In genomic region chr10:128340257-128340656, GRCm38 (mm10) we compare ENCODE assay signal across 13 mouse cellular contexts. TPM values are rescaled to one million over a fixed set of nuclear protein-coding genes. Genes with fewer than 3 reads are reported as not detected.
DNase-seq lines count a peak whose midpoint lies in the region; ATAC-seq and TF ChIP-seq lines count a peak whose summit lies in the region.
"Had no signal": no experiment of that assay in that cellular context is flagged by ENCODE, and none has a peak within 500 bp of the region (broad histone marks: within the 10 kb centered on the region; RNA-seq: fewer than 3 reads in every experiment).

No protein-coding gene starts in this region.

- H3K27me3 ChIP-seq in heart, embryonic 12.5 days (replicated peaks) = no peaks in the 10 kb centered on the region
- H3K27me3 ChIP-seq in CH12.LX (replicated peaks) = no peaks in the 10 kb centered on the region
- H3K27me3 ChIP-seq: neural tube, embryonic 12.5 days had no signal

- TF ChIP-seq RAD21 in CH12.LX (IDR thresholded peaks at IDR 0.05; ENCODE audit: low read depth, low read length) = no peak; the same call in 1 of the 2 replicates

- intact Hi-C loops in heart, postnatal 10 days (cut with DNase I) = no loop called here

- DNase-seq in heart, postnatal 10 days = no peak
- peak; percentile 49 for DNase-seq in 3134 (ENCODE audit: extremely low read depth, insufficient read length, low spot score)
- peak; percentile 43 for DNase-seq in CH12.LX (ENCODE audit: extremely low read depth)
- peak; percentile 54 for DNase-seq in induced T-regulatory cell, adult 2 months (ENCODE audit: low read depth)
- no peak for DNase-seq in spleen, postnatal 4 days (ENCODE audit: low spot score in 2 of 2)
- no peak for DNase-seq in cerebellum, postnatal 25 days
- no peak for DNase-seq in left cerebral cortex, adult 9 months (ENCODE audit: low spot score in 2 of 2)
- DNase-seq: gastrocnemius, postnatal 10 days; spleen, adult 18-20 months; thymus, postnatal 4 days had no signal

- peak; percentile 20 to 58; a peak in 3 of 4 replicates for TF ChIP-seq CTCF in CH12.LX (conservative IDR thresholded peaks at IDR 0.05 in 1 of 2, IDR thresholded peaks at IDR 0.05 in 1 of 2; ENCODE audit: low read depth in 2 of 2, low read length in 2 of 2)

- H3K79me2 ChIP-seq in CH12.LX (replicated peaks; ENCODE audit: control insufficient read depth, extremely low read depth, insufficient read depth, poor library complexity, severe bottlenecking) = peaks cover 66% of the 10 kb centered on the region

- H3K9ac ChIP-seq in heart, embryonic 12.5 days = no peak overlapping the region
- H3K9ac ChIP-seq in CH12.LX (ENCODE audit: insufficient read depth, low read depth) = no peak overlapping the region
- H3K9ac ChIP-seq: neural tube, embryonic 12.5 days had no signal

- 0 out of 2 replicates have a peak overlapping the region, but pooled peaks have one; percentile 86 for H3K4me2 ChIP-seq in heart, embryonic 12.5 days
- H3K4me2 ChIP-seq in CH12.LX (ENCODE audit: insufficient read depth, low read depth, poor library complexity, severe bottlenecking) = peak overlapping the region; percentile 100; the same call in 1 of the 2 replicates

- no peak overlapping the region for H3K4me3 ChIP-seq in heart, embryonic 12.5 days
- no peak overlapping the region for H3K4me3 ChIP-seq in CH12.LX (replicated peaks in 1 of 3; ENCODE audit: low read depth in 2 of 3, low read length in 2 of 3, poor library complexity in 1 of 3)
- H3K4me3 ChIP-seq: neural tube, embryonic 12.5 days had no signal

- H3K4me1 ChIP-seq in heart, embryonic 12.5 days (replicated peaks) = peaks cover 70% of the 10 kb centered on the region
- H3K4me1 ChIP-seq in CH12.LX (ENCODE audit: control insufficient read depth in 1 of 2, insufficient read depth in 2 of 2) = peaks cover 10 to 66% of the 10 kb centered on the region in 2 experiments

- TF ChIP-seq POLR2A in CH12.LX (IDR thresholded peaks at IDR 0.05; ENCODE audit: low read depth, low read length) = no peak

- dilution Hi-C loops in CH12.LX (cut with MboI; ENCODE audit: extremely low pct_ligation_motif_present, extremely low pct_unique_long_range_greater_than_20kb, low sequenced_read_pairs) = no loop called here

- WGBS in heart, embryonic 12.5 days = 45% methylated on average over 2 of the region's 2 CpGs

- no peak overlapping the region for H3K27ac ChIP-seq in heart, embryonic 12.5 days (ENCODE audit: poor library complexity, severe bottlenecking)
- no peak overlapping the region for H3K27ac ChIP-seq in CH12.LX (ENCODE audit: insufficient read depth, low read depth)
- H3K27ac ChIP-seq: neural tube, embryonic 12.5 days had no signal

- peaks cover 3% of the 10 kb centered on the region; the same call in 1 of the 2 replicates for H3K36me3 ChIP-seq in heart, embryonic 12.5 days
- peaks cover 3 to 26% of the 10 kb centered on the region in 2 experiments for H3K36me3 ChIP-seq in CH12.LX (replicated peaks in 1 of 2; ENCODE audit: control insufficient read depth in 1 of 2, insufficient read depth in 1 of 2, low read length in 1 of 2)
- H3K36me3 ChIP-seq: neural tube, embryonic 12.5 days had no signal

- H3K9me3 ChIP-seq in heart, embryonic 12.5 days (replicated peaks) = no peaks in the 10 kb centered on the region
- H3K9me3 ChIP-seq in CH12.LX (replicated peaks; ENCODE audit: low read length) = no peaks in the 10 kb centered on the region
- H3K9me3 ChIP-seq: neural tube, embryonic 12.5 days had no signal

- in situ Hi-C loops in CH12.LX (cut with MboI; ENCODE audit: low pct_ligation_motif_present, low pct_unique_long_range_greater_than_20kb, low sequenced_read_pairs) = no loop called here

- no peak for ATAC-seq in heart, embryonic 12.5 days (ENCODE audit: insufficient number of reproducible peaks, low FRiP score)
- ATAC-seq: inflammation-experienced regulatory T-cells, adult 6 months had no signal

- TF ChIP-seq EP300 in CH12.LX (IDR thresholded peaks at IDR 0.05; ENCODE audit: low read length) = no peak

TF ChIP-seq in CH12.LX, 34 proteins besides CTCF, POLR2A, EP300 and RAD21:
- TF ChIP-seq SMC3 (IDR thresholded peaks at IDR 0.05; ENCODE audit: low read depth, low read length) = peak; percentile 26
- no peak for TF ChIP-seq RCOR1 (conservative IDR thresholded peaks at IDR 0.05; ENCODE audit: low read depth, low read length)
- peak; percentile 49; the same call in 1 of the 2 replicates for TF ChIP-seq MAFK (IDR thresholded peaks at IDR 0.05; ENCODE audit: insufficient replicate concordance, low read length)

RNA-seq across cellular contexts. Expression of gene Cs, which starts 2.7 kb away (rescaled TPM):
- 418 and 430 TPM in 2 replicates for polyA plus RNA-seq in heart, embryonic 12.5 days (2016; fragmentation: Nextera tagmentation; extraction: Ambion mirVana)
- 1,000 to 10,000 TPM; 1,017 to 1,070 TPM for total RNA-seq in heart, postnatal 10 days (2021)
- total RNA-seq in CH12.LX (2012; rRNA removed) (145 and 149 TPM in 2 replicates), CH12.LX (2014; rRNA removed) (131 and 137 TPM in 2 replicates)
- polyA plus RNA-seq in CH12.LX (2012; ENCODE audit: insufficient read length, low read depth) = 214 and 240 TPM in 2 replicates

RNA-seq across cellular contexts. Expression of gene Cnpy2, which starts 18.0 kb away (rescaled TPM):
- 201 and 209 TPM in 2 replicates for polyA plus RNA-seq in heart, embryonic 12.5 days (2016; fragmentation: Nextera tagmentation; extraction: Ambion mirVana)
- total RNA-seq in heart, postnatal 10 days (2021) = 10 to 100 TPM; 78.3 to 95.1 TPM
- total RNA-seq in CH12.LX (2012; rRNA removed) (91.0 and 111 TPM in 2 replicates), CH12.LX (2014; rRNA removed) (64.9 and 72.0 TPM in 2 replicates)
- polyA plus RNA-seq in CH12.LX (2012; ENCODE audit: insufficient read length, low read depth) = 98.9 and 107 TPM in 2 replicates

RNA-seq across cellular contexts. Expression of gene Coq10a, which starts 28.5 kb away (rescaled TPM):
- polyA plus RNA-seq in heart, embryonic 12.5 days (2016; fragmentation: Nextera tagmentation; extraction: Ambion mirVana) = 15.9 and 16.2 TPM in 2 replicates
- 100 to 1,000 TPM; 156 to 159 TPM for total RNA-seq in heart, postnatal 10 days (2021)
- total RNA-seq in CH12.LX (2012; rRNA removed) = 8.4 and 11.1 TPM in 2 replicates
- total RNA-seq in CH12.LX (2014; rRNA removed) = 5.7 and 7.7 TPM in 2 replicates
- polyA plus RNA-seq in CH12.LX (2012; ENCODE audit: insufficient read length, low read depth) = 8.6 and 12.1 TPM in 2 replicates

RNA-seq across cellular contexts. Expression of gene Ankrd52, which starts 36.7 kb away (rescaled TPM):
- 10.6 and 11.3 TPM in 2 replicates for polyA plus RNA-seq in heart, embryonic 12.5 days (2016; fragmentation: Nextera tagmentation; extraction: Ambion mirVana)
- total RNA-seq in heart, postnatal 10 days (2021) = 10 to 100 TPM; 43.1 to 43.7 TPM
- 15.3 and 15.8 TPM in 2 replicates for total RNA-seq in CH12.LX (2012; rRNA removed)
- 3.5 and 4.3 TPM in 2 replicates for total RNA-seq in CH12.LX (2014; rRNA removed)
- polyA plus RNA-seq in CH12.LX (2012; ENCODE audit: insufficient read length, low read depth) = 45.9 and 51.0 TPM in 2 replicates

RNA-seq across cellular contexts. Expression of gene Pan2, which starts 37.1 kb away (rescaled TPM):
- 30.0 and 31.7 TPM in 2 replicates for polyA plus RNA-seq in heart, embryonic 12.5 days (2016; fragmentation: Nextera tagmentation; extraction: Ambion mirVana)
- 10 to 100 TPM; 16.5 to 17.5 TPM for total RNA-seq in heart, postnatal 10 days (2021)
- total RNA-seq in CH12.LX (2012; rRNA removed) (8.1 and 11.0 TPM in 2 replicates), CH12.LX (2014; rRNA removed) (9.4 and 10.6 TPM in 2 replicates)
- 16.1 and 18.5 TPM in 2 replicates for polyA plus RNA-seq in CH12.LX (2012; ENCODE audit: insufficient read length, low read depth)

Comparison
In these comparisons a context has a peak if more than half of its experiments do, and no peak if none do; other contexts are left out.
1. DNase-seq: peak in 3134 (single experiment), CH12.LX (single experiment) and induced T-regulatory cell, adult 2 months (single experiment); none in heart, postnatal 10 days (0 of 2), spleen, postnatal 4 days (0 of 2), cerebellum, postnatal 25 days (0 of 2) and left cerebral cortex, adult 9 months (0 of 2).
2. RNA of gene Cs, which starts 2.7 kb away (total RNA-seq): 1,017 to 1,070 TPM in heart, postnatal 10 days; 131 to 149 TPM in CH12.LX; every median in the first group is over 4 times any median in the second.
3. RNA of gene Coq10a, which starts 28.5 kb away (total RNA-seq): 156 to 159 TPM in heart, postnatal 10 days; 5.7 to 11.1 TPM in CH12.LX; every median in the first group is over 10 times any median in the second.